Mouse (Mus musculus) C2C12 (cell line): Measurements from ENCODE around the gene Atp11b. TPM values are rescaled to one million over a fixed set of nuclear protein-coding genes. Genes with fewer than 3 reads are reported as not detected.

Experiments
- H3K27me3 ChIP-seq: one replicate; pipeline ENCODE4 v1.6.1; 2011; ENCODE audit not compliant: control insufficient read depth, insufficient read depth, insufficient read length
- H3K36me3 ChIP-seq: one replicate; pipeline ENCODE4 v1.6.1; 2011; ENCODE audit not compliant: control insufficient read depth, insufficient read depth
- H3K4me3 ChIP-seq: one replicate; pipeline ENCODE4 v1.5.1; 2011; ENCODE audit warnings: mild to moderate bottlenecking, control low read depth; ENCODE audit not compliant: poor library complexity, insufficient read depth, severe bottlenecking
- H3K79me2 ChIP-seq: one replicate; pipeline ENCODE4 v1.6.1; 2011; ENCODE audit not compliant: control insufficient read depth, insufficient read depth
- H3K79me3 ChIP-seq: one replicate; pipeline ENCODE4 v1.6.1; 2011; ENCODE audit warnings: low read depth, control low read depth
- H3ac ChIP-seq: one replicate; pipeline ENCODE3; 2011; ENCODE audit warnings: low read depth; ENCODE audit not compliant: control insufficient read depth, insufficient read length
- CEBPB ChIP-seq: IDR thresholded peaks from one replicate; pipeline ENCODE4 v1.6.1; 2011; ENCODE audit warnings: low read depth, mild to moderate bottlenecking, control low read depth, moderate library complexity
- CTCF ChIP-seq: IDR thresholded peaks from one replicate; pipeline ENCODE4 v1.5.1; 2011; ENCODE audit not compliant: control insufficient read depth, insufficient read depth, insufficient read length
- FOSL1 ChIP-seq: IDR thresholded peaks from one replicate; pipeline ENCODE4 v1.8.0; 2011; ENCODE audit warnings: mild to moderate bottlenecking, low read length; ENCODE audit not compliant: poor library complexity, insufficient read depth, severe bottlenecking
- MAX ChIP-seq: IDR thresholded peaks from one replicate; pipeline ENCODE4 v1.6.1; 2011; ENCODE audit warnings: mild to moderate bottlenecking, control low read depth
- MYOD1 ChIP-seq: IDR thresholded peaks from one replicate; pipeline ENCODE4 v1.6.1; 2011; ENCODE audit warnings: low read depth; ENCODE audit not compliant: control insufficient read depth, insufficient read length
- MYOG ChIP-seq: IDR thresholded peaks from one replicate; pipeline ENCODE4 v1.6.1; 2011; ENCODE audit not compliant: control insufficient read depth, insufficient read length; ENCODE audit errors: extremely low read depth
- USF1 ChIP-seq: IDR thresholded peaks from one replicate; pipeline ENCODE4 v1.6.1; 2011; ENCODE audit warnings: low read depth, mild to moderate bottlenecking, control low read depth, moderate library complexity
- polyA plus RNA-seq: library from polyadenylated mRNA; unstranded; fragments of >200 nt; fragmentation: generic; extraction: Trizol; gene quantifications from one replicate; pipeline ENCODE4 v1.2.1, GENCODE M21; 2012; ENCODE audit warnings: missing spikeins

The Atp11b gene
- polyA plus RNA-seq, 1 experiment = 4.2 TPM

DNA sequence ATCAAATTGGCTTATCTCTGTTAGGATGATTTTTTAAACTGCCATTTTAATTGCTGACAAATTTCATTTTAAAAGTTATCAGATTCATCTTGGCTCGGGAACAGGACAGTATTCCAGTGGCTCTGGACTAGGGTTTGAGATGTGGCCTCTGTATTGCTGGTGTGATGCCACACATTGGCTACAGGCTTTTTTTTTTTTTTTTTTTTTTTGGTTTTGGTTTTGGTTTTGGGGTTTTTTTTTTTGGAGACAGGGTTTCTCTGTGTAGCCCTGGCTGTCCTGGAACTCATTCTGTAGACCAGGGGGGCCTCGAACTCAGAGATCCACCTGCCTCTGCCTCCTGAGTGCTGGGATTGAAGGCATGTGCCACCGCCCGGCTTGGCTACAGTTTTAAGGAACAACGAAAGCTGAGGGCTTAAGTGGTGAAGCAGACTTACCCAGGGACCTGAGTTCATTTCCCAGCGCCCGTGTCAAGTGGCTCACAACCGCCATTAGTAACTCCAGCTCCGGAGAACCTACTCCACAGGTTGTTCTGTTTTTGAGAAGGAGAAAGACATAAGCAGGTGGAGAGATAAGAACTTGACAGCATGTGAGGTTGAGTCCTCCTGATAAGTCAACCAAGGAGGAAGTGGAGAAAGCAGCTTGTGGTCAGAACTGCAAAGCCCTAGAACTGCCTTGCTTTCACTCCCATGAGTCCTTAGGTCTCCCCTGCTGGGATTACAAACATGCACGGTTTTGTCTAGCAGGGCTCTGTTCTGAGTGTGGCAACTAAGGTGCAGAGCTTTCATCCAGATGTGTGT is 21.7 kb upstream of the Atp11b start:
- TF ChIP-seq FOSL1 (no peak), CEBPB (no peak), MYOD1 (no peak), USF1 (no peak), MYOG (no peak), MAX (no peak), CTCF (no peak)
- no peaks in the 10 kb centered on the region for H3K27me3 ChIP-seq
- no peak overlapping the region for H3ac ChIP-seq
- no peaks in the 10 kb centered on the region for H3K79me3 ChIP-seq
- H3K36me3 ChIP-seq = no peaks in the 10 kb centered on the region
- H3K4me3 ChIP-seq = no peak overlapping the region
- no peaks in the 10 kb centered on the region for H3K79me2 ChIP-seq

DNA sequence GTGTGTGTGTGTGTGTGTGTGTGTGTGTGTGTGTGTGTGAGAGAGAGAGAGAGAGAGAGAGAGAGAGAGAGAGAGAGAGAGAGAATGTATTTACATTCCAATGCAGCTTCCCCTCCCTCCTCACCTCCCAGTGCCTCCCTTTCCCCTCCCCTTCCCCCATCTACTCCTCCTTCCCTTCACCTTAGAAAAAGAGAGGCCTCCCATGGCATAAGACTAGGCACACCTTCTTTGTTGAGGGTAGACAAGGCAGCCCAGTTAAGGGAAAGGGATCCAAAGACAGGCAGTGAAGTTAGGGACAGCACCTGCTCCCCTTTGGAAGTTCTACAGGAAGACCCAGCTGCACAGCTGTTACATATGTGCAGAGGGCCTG is 21.1 kb upstream of the Atp11b start:
- Histone ChIP-seq H3ac (no peak overlapping the region), H3K79me2 (no peaks in the 10 kb centered on the region), H3K4me3 (no peak overlapping the region), H3K79me3 (no peaks in the 10 kb centered on the region), H3K36me3 (no peaks in the 10 kb centered on the region), H3K27me3 (no peaks in the 10 kb centered on the region)
- TF ChIP-seq MAX (no peak), CTCF (no peak), FOSL1 (no peak), USF1 (no peak), MYOD1 (no peak), CEBPB (no peak), MYOG (no peak)

DNA sequence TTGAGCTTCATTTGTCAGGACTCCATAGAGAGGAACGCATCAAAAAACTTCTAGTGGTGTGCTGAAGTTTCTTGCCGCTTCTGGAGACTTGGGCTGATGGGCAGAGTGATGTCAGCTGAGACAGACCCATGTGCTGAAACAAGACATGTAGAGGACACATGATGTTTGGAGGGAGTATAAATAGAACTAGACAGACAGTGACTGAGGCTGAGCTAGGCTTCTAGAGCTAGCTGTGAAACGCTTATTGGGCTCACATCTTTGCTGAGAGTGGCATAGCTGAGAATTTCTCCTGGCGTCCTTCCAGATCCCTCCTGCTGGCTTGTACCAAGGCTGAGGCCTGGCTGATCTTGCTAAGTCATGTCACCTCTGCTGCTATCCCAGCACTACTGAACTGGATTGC is 19.4 kb upstream of the Atp11b start:
- Histone ChIP-seq H3K79me2 (no peaks in the 10 kb centered on the region), H3K27me3 (no peaks in the 10 kb centered on the region), H3ac (no peak overlapping the region), H3K79me3 (no peaks in the 10 kb centered on the region), H3K36me3 (no peaks in the 10 kb centered on the region), H3K4me3 (no peak overlapping the region)
- TF ChIP-seq MYOD1 (no peak), MYOG (no peak), FOSL1 (no peak), CEBPB (no peak), CTCF (no peak), MAX (no peak), USF1 (no peak)

DNA sequence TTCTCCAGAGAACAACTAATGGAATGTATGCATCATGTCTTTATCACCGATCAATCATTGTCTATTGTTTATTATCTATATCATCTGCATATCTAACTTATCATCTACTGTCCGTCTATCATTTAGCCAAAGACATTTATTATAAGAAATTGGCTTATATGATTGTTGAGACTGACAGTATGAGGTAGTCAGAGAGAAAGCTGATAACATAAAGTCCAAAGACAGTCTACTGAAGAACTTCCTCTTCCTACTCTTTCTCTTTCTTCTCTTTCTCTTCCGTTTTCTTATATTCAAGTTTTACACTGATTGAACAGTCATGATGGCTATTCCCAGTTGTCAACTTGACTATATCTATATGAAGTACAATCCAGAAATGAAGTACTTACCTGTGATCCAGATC is 15.8 kb upstream of the Atp11b start:
- no peaks in the 10 kb centered on the region for H3K27me3 ChIP-seq
- no peaks in the 10 kb centered on the region for H3K79me3 ChIP-seq
- H3K79me2 ChIP-seq = no peaks in the 10 kb centered on the region
- no peaks in the 10 kb centered on the region for H3K36me3 ChIP-seq
- no peak overlapping the region for H3K4me3 ChIP-seq
- H3ac ChIP-seq = no peak overlapping the region
- TF ChIP-seq FOSL1 (no peak), MAX (no peak)

DNA sequence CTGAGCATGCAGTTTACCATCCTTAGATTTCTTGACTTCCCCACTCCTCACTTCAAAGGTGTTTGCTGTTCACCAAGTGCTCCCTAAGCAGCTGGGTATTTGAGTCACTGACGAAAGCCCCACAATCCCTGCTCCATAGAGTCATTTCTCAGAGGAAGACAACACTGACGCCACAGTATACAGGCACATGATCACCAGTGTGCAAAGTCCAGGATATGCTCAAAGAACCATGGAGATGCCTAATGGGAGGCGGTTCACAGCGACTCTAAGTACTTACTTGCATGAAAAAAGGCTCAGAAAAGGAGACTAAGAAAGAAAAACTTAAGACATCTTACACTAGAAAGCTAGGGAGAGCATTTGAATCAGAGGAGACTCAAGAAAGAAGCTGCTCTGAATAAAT is 8.9 kb upstream of the Atp11b start:
- Histone ChIP-seq H3K79me2 (no peaks in the 10 kb centered on the region), H3K79me3 (no peaks in the 10 kb centered on the region), H3K27me3 (no peaks in the 10 kb centered on the region), H3K4me3 (no peak overlapping the region), H3K36me3 (no peaks in the 10 kb centered on the region), H3ac (no peak overlapping the region)
- TF ChIP-seq MYOG (no peak), USF1 (no peak)

DNA sequence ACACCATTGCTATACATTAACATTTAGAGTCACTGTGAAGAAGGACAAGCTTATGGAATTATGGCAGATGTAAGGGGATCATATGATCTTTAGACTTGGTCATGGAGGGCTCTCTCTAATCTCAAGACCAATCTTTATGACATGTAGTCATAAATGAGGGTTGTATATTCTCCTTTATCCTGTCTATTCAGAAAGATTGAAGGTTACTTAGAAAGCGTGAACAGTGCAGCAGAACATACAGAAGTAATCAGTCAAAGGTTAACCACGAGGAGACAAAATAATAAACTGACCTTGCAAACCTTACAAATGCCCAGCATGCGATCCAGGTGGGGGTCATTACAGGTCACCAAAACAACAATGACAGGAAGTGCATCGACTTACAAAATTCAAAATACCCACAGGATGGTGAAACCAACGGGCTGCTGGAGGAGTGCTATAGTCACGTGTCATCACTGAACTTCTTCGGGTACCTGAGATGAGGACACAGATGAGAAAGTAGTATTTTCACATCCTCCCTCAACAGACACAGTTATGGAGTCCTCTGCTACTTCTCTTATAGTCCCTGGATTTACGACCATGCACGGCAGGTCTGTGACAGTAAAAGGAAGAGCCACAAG is 7.0 kb upstream of the Atp11b start:
- Histone ChIP-seq H3K79me3 (no peaks in the 10 kb centered on the region), H3K4me3 (no peak overlapping the region), H3K27me3 (no peaks in the 10 kb centered on the region), H3K36me3 (no peaks in the 10 kb centered on the region), H3K79me2 (no peaks in the 10 kb centered on the region), H3ac (no peak overlapping the region)
- TF ChIP-seq CTCF (no peak), CEBPB (no peak), FOSL1 (no peak), MYOD1 (no peak), MAX (no peak), USF1 (no peak), MYOG (no peak)
